Mouse (Mus musculus): ENCODE data around the gene Fam186b. TPM values are rescaled to one million over a fixed set of nuclear protein-coding genes. Genes with fewer than 3 reads are reported as not detected.
A peak's percentile ranks its signal among the peaks of the same experiment; 100 is the strongest.

Gene Fam186b
- total RNA-seq (2015) (not detected in 2 replicates), total RNA-seq (2017) (not detected in 2 replicates)

DNA sequence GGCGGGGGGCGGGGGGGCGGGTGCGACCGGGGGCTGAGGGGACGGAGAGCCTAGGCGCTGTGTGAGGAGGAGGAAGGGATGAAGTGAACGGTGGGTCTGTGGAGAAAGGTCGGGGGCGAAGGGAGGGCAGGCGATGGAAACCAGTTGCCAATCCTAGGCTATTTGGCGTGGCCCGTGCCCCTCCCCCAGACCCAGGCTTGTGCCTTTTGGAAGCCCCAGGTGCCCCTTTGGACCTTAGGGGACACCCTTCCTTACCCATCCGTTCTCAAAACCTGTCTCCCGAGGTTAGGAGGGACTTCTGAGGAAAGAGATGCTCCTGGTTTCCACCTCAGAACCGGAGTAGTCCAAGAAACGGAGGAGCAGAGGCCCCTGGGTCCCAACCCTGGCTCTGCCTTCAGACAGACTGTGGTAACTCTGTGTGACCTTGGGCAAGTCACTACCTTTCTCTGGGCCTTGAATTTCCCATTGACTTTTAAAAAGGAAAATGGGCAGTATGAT is at the start of gene Fam186b:
Fam186b (minus strand) TSS at position 405 of the 498 bp plus-strand sequence.
- no peak for ATAC-seq (replicated peaks; ENCODE audit: poor library complexity)

DNA sequence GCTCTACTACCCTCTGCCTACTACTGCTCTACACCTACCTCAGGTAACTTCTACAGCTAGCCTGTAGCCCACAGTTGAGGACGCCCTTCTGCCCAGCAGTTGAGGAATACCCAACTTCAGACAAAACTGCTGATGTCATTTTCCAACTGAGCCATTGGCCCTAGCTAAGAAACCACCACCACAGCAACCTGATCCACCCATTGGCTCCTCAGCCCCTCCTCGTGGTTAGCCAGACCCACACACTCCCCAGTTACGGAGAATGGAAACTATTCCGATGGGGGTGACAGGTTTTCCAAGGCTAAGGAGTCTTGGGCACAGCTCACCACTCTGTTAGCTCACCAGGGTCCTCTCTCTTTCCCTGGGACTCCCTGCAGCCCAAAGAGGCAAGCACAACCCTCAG is 49.3 kb upstream of the Fam186b start:
- no peak; the same call in 1 of the 2 replicates for ATAC-seq (replicated peaks; ENCODE audit: poor library complexity)

GRCm38 (mm10) chr15:99344148-99344870 is 48.6 kb upstream of the Fam186b start:
- no peak for ATAC-seq (replicated peaks; ENCODE audit: poor library complexity)

GRCm38 (mm10) chr15:99343414-99344147 is 47.9 kb upstream of the Fam186b start:
- no peak for ATAC-seq (replicated peaks; ENCODE audit: poor library complexity)

DNA sequence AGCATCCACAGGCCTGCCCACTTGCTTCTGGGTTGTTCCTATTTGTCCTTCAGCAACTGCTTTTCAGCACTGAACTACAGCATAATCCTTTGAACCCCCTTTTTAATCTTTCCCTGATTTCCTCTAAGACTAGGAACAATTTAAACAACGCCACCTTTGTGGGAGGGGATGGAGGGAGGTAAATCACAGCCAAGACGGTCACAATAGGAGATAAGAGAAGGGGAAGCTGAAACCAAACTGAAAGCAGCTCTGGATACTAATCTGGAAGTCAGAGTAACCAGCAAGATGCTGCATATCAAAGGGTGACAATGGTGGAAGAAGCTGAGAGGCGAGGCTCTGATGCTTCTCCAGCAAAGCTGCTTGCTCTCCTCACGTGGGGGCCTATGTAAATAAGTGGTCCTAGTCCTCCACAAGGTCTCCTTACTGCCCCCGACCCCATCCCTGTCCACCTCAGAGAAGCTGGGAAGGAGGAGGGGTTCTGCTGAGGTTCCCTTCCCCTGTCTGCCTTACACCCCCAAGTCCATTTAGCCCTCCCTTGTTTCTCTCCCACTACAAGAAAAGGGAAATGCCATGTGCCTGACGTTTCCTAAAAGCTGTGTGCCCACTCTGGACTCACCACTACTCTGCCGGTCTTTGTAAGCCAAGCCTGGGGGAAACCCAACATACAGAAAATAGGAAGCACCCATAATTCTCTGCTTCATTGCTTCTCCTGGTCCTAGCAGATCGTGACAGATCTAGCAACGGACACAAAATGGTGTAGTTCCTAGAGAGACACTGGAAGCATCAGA is 46.7 kb upstream of the Fam186b start:
- ATAC-seq (replicated peaks; ENCODE audit: poor library complexity) = peak; percentile 24; the same call in 1 of the 2 replicates

- ATAC-seq (replicated peaks; ENCODE audit: poor library complexity) = peak; percentile 88
These were observed 45.4 kb upstream of the Fam186b start for GRCm38 (mm10) chr15:99341102-99341501.

DNA sequence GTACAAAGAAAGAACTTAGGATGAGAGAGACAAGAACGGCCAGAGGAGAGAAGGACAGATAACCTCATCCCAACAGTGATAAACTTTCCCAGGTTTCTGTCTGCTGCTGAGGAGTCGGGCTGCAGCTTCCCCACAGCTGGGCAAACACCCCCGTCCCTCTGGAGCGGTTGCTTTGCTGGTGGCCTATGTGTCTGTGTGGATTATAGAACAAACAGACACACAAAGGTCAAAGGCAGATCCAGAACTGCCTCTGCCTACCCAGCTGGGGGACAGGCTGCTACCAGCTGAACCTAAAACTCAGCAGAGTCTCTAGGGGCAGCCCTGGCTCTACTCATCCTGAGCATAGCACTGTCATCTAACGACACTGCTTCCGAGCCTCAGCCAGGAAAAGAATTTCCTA is 44.0 kb upstream of the Fam186b start:
- no peak for ATAC-seq (replicated peaks; ENCODE audit: poor library complexity)

GRCm38 (mm10) chr15:99338916-99339315 is 43.2 kb upstream of the Fam186b start:
- no peak for ATAC-seq (replicated peaks; ENCODE audit: poor library complexity)

DNA sequence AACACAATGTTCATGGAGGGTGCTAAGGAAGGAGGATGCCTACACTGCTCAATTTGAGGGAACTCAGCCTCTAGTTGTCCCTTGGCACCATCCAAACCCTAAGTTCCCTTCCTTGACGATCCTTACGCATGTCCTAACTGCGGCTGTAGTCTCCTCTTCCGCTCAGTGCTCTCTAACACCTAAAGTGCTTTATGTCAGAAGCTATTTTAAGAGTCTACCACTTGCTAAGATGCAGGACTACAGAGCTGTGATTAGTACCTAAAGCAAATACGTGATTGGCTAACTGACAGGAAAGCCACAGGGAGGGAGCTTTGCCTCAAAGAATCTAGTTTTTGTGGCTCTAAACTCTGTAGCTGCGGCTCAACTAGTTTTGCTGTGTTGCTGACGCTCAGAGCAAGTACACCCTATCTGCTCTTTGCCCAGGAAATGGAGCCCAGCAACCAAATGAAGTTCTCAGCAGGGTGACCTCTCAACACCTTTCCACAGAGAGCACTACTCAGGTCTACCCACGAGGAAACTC is 40.2 kb upstream of the Fam186b start:
- ATAC-seq (replicated peaks; ENCODE audit: poor library complexity) = no peak

DNA sequence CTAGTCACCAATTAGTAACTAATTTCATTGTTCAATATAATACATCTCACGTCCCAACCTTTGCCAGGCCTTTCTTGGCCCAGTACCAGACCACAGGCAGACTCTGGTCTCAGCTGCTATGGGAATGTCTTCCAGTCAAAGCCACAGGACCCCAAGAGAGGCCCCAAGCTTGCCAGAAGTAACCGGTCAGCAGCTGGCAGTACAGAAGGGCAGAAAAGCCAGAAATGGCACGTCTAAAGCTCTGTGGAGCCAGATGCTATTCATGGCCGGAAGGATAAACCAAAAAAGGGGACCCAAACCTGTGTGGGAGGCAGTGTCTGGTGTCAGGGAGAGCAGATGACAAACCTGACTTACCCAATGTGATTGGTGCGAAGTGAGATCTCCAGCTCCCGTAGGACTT is 38.8 kb upstream of the Fam186b start:
- no peak for ATAC-seq (replicated peaks; ENCODE audit: poor library complexity)

GRCm38 (mm10) chr15:99333676-99334065 is 38.0 kb upstream of the Fam186b start:
- no peak for ATAC-seq (replicated peaks; ENCODE audit: poor library complexity)

DNA sequence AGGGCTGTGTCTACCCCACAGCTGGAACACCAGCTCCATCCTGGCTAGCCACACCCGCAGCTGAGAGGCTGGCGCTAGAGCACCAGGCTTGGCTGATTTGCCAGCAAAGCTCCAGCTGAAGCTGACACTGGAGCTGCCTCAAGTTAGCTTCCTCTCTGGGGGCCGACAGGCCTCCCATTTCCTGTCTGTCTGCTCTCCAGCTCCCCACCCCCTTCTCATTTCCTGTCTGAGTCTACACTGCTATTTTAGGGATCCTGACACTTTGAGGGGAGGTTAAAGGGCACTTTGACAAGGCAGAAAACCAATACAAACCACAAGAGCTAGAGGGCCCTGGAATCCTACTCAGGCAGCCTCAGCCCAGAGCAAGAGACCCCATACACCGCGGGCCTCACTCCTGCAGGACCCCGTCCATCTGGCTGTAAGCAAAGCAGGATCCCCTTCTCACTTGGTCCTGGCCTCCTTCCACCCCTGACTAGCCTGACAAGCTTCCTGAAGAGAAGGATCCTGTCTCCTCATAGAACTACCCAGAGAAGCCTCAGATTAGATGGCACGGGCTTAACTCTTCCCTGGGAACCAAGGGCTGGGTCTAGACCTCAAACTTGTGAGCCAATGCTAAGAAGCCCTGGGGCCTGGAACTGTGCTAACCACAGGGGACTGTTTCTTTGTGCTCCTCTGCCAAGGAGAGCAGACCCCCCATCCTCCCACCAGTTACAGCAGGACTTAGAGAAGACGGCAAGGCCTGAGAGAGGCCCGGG is 37.4 kb upstream of the Fam186b start:
- ATAC-seq (replicated peaks; ENCODE audit: poor library complexity) = peak; percentile 89

GRCm38 (mm10) chr15:99332111-99332510 is 36.4 kb upstream of the Fam186b start:
- no peak for ATAC-seq (replicated peaks; ENCODE audit: poor library complexity)

- no peak for ATAC-seq (replicated peaks; ENCODE audit: poor library complexity)
These were observed 35.7 kb upstream of the Fam186b start for GRCm38 (mm10) chr15:99331341-99331740.

DNA sequence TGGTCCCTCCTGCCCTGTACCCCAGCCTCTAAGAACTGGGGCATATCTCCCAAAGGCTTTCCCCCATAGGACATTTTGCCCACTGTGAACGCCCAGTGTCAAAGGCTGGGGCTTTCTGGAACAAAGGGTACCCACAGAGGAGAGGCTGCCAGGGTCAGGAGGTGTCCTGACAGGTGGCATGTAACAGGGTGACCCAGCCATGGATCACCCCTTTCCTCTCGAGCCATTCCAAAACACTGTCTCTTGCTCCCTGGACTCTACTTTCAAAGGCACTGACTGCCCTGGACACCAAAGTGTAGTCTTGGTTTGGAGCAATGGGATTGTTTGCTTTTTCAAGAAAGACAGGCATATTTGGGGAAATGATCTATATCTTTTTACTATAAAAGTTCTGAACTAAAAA is 34.6 kb upstream of the Fam186b start:
- ATAC-seq (replicated peaks; ENCODE audit: poor library complexity) = no peak

DNA sequence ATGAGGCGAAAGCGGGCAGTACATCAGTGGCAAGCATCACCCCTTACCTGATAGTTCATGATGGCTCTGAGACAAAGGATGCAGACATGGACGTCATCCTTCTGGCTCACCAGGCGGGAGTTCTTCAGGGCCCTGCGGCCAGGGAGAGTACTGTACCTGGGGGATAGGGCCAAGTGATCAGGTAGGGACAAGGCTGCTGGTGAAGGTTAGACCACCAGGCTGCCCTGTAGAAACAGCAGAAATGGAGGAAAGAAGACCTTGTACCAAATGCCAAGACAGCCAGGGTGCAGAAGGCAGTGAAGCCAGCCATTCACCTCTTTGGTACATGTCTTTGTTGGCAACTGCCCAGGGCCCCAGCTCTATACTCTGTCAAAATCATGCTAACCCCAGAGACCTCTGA is 32.3 kb upstream of the Fam186b start:
- ATAC-seq (replicated peaks; ENCODE audit: poor library complexity) = no peak

- peak; percentile 72 for ATAC-seq (replicated peaks; ENCODE audit: poor library complexity)
These were observed 31.3 kb upstream of the Fam186b start for GRCm38 (mm10) chr15:99326959-99327358.

- ATAC-seq (replicated peaks; ENCODE audit: poor library complexity) = no peak
These were observed 30.7 kb upstream of the Fam186b start for GRCm38 (mm10) chr15:99326407-99326806.

DNA sequence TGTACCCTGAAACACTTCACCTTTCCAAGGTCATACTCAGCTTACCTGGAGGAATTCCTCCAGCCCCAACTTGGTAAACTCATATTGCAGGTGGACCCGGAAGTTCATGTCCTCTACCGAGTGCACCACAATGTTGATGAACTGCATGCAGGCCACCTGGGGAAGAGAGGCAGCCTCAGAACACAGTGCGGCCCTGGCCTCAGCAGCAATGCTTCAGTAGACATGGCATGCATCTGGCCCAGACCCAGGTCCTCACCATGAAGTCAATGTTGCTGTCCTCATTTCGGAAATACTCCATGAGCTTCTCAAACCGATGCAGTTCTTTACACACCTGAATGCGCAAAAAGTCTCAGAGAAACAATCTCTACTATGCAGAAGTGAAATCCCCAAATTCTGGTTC is 29.9 kb upstream of the Fam186b start:
- no peak for ATAC-seq (replicated peaks; ENCODE audit: poor library complexity)

DNA sequence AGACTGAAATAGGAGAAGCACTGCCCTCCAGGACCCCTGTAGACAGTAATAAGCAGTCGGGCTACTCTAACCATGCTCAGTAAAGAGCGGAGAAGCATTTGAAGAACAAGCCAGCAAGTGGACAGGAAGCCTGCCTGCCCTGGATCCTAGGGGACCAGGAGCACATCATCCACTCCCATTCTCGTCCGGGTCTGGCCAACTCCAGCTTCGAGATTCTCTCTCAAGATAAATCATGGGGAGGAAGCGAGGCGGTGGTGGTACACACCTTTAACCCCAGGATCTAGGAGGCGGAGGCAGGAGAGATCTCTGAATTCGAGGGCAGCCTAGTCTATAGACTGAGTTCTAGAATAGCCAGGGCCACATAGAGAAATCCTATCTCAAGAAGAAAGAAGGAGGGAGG is 28.5 kb upstream of the Fam186b start:
- ATAC-seq (replicated peaks; ENCODE audit: poor library complexity) = no peak
